Mouse (Mus musculus) lung, adult 2 months (tissue): ENCODE measurements around the gene Wdr81.

ENCODE experiments used
- CTCF ChIP-seq: fragments of 200-500 bp; IDR thresholded peaks from 2 replicates; pipeline ENCODE4 v1.5.1; 2011; ENCODE audit warnings: mild to moderate bottlenecking, low read length, control low read depth; ENCODE audit not compliant: insufficient read depth
- POLR2A ChIP-seq: fragments of 200-500 bp; IDR thresholded peaks from 2 replicates; pipeline ENCODE4 v1.6.1; 2011; ENCODE audit warnings: low read depth, mild to moderate bottlenecking, control low read depth, low read length, borderline replicate concordance; ENCODE audit errors: extremely low read depth

DNA sequence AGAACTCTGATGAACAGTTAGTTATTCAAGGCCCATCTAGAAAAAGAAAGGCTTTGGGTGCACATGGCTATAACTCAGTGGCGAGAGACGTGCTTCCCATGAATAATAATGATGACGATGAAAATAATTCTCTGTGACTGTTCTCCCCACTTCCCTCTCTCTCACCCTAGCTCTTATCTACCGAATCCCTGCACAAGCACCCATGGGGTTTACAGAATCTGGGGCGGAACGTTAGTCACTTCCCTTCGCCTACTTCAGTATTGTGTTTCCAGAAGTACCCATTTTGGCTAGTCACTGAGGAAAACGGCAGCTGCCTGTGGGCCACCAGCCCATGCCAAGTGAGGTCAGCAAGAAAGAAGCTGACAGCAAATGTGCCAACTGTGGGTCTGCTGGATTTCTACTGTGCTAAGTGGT is 4.1 kb upstream of the Wdr81 start:
- TF ChIP-seq CTCF (no peak), POLR2A (no peak)
